ENCODE assay signal across 7 mouse cellular contexts in genomic region chr3:116422795-116423352, GRCm38 (mm10). TPM values are rescaled to one million over a fixed set of nuclear protein-coding genes. Genes with fewer than 3 reads are reported as not detected.
A peak's percentile ranks its signal among the peaks of the same experiment; 100 is the strongest.
DNase-seq lines count a peak whose midpoint lies in the region; ATAC-seq lines count a peak whose summit lies in the region.

No protein-coding gene starts in this region.

- H3K4me1 ChIP-seq in forebrain, embryonic 14.5 days (ENCODE audit: control insufficient read depth, insufficient read depth, low read length), result peaks cover 12% of the 10 kb centered on the region
- H3K4me1 ChIP-seq in hindbrain, embryonic 11.5 days (replicated peaks; ENCODE audit: control insufficient read depth, insufficient read depth, low read length), result no peaks in the 10 kb centered on the region; the same call in 1 of the 2 replicates

- H3K27me3 ChIP-seq in forebrain, embryonic 14.5 days (replicated peaks; ENCODE audit: control insufficient read depth, insufficient read depth, low read length), result no peaks in the 10 kb centered on the region
- H3K27me3 ChIP-seq in hindbrain, embryonic 11.5 days (ENCODE audit: control insufficient read depth, insufficient read depth, low read length), result no peaks in the 10 kb centered on the region

- H3K36me3 ChIP-seq in forebrain, embryonic 14.5 days (ENCODE audit: control insufficient read depth, insufficient read depth, low read length), result peaks cover 4% of the 10 kb centered on the region
- no peaks in the 10 kb centered on the region for H3K36me3 ChIP-seq in hindbrain, embryonic 11.5 days (ENCODE audit: control insufficient read depth, insufficient read depth, low read length)

- peak; percentile 62 for DNase-seq in MN1 (ENCODE audit: low spot score)
- peak; percentile 44 for DNase-seq in c-Kit-positive CD71-positive TER-119-negative erythroid progenitor cells, embryonic 14.5 days (ENCODE audit: low read depth)
- peak; percentile 92 for DNase-seq in forebrain, embryonic 14.5 days (ENCODE audit: low spot score)
- DNase-seq in hindbrain, embryonic 11.5 days (ENCODE audit: low spot score), result peak; percentile 81
- peak; percentile 43 to 54 for DNase-seq in left cerebral cortex, postnatal 14 days (ENCODE audit: low spot score in 2 of 2)
- DNase-seq in right cerebral cortex, postnatal 25 days, result peak; percentile 27

- intact Hi-C loops in left cerebral cortex, postnatal 14 days (cut with DNase I), result loop anchor here (5.0 kb wide), 2 partner anchors 69 to 81 kb away; no protein-coding TSS in a partner anchor

- WGBS in forebrain, embryonic 14.5 days, result 0% methylated on average over 23 of the region's 23 CpGs
- WGBS in hindbrain, embryonic 11.5 days, result 0% methylated on average over 23 of the region's 23 CpGs

- H3K4me2 ChIP-seq in forebrain, embryonic 14.5 days (ENCODE audit: low read length), result peak overlapping the region; percentile 92
- peak overlapping the region; percentile 90 for H3K4me2 ChIP-seq in hindbrain, embryonic 11.5 days (replicated peaks; ENCODE audit: low read depth, low read length)

- H3K9ac ChIP-seq in forebrain, embryonic 14.5 days (ENCODE audit: low read length), result peak overlapping the region; percentile 91
- peak overlapping the region; percentile 84 for H3K9ac ChIP-seq in hindbrain, embryonic 11.5 days (ENCODE audit: low read depth, low read length)

- peak overlapping the region; percentile 97 for H3K4me3 ChIP-seq in forebrain, embryonic 14.5 days (ENCODE audit: low read depth, low read length)
- peak overlapping the region; percentile 82 for H3K4me3 ChIP-seq in hindbrain, embryonic 11.5 days (ENCODE audit: low read depth, low read length)

- peak overlapping the region; percentile 86 for H3K27ac ChIP-seq in forebrain, embryonic 14.5 days (ENCODE audit: low read depth, low read length)
- H3K27ac ChIP-seq in hindbrain, embryonic 11.5 days (ENCODE audit: low read depth, low read length), result peak overlapping the region; percentile 90

- peak; percentile 18; the same call in 1 of the 2 replicates for ATAC-seq in forebrain, embryonic 14.5 days
- ATAC-seq in hindbrain, embryonic 11.5 days (ENCODE audit: low FRiP score), result peak; percentile 33
- ATAC-seq in megakaryocyte progenitor cell, adult 5-6 weeks (replicated peaks; ENCODE audit: poor library complexity), result peak; percentile 47

- no peaks in the 10 kb centered on the region for H3K9me3 ChIP-seq in forebrain, embryonic 14.5 days (replicated peaks; ENCODE audit: control insufficient read depth, low read length)
- H3K9me3 ChIP-seq in hindbrain, embryonic 11.5 days (ENCODE audit: control insufficient read depth, low read length), result no peaks in the 10 kb centered on the region

RNA-seq across cellular contexts. Expression of gene Cdc14a, which starts 1.0 kb away (rescaled TPM):
- 7.4 and 7.7 TPM in 2 replicates for polyA plus RNA-seq in forebrain, embryonic 14.5 days (2014; fragmentation: Nextera tagmentation; extraction: Ambion mirVana)
- 14.1 and 17.2 TPM in 2 replicates for polyA plus RNA-seq in hindbrain, embryonic 11.5 days (2014; fragmentation: Nextera tagmentation; extraction: Ambion mirVana)
- total RNA-seq in left cerebral cortex, postnatal 14 days (2021), result 1 to 10 TPM; 3.4 to 4.4 TPM
- 26.7 and 28.5 TPM in 2 replicates for total RNA-seq in megakaryocyte progenitor cell, adult 5-6 weeks (2015)
- 25.9 and 30.7 TPM in 2 replicates for total RNA-seq in megakaryocyte progenitor cell, adult 5-6 weeks (2017)

Comparison
In these comparisons a context has a peak if more than half of its experiments do, and no peak if none do; other contexts are left out.
1. Peak in every context shown above with its lines: DNase-seq, ATAC-seq, H3K4me3 ChIP-seq and H3K27ac ChIP-seq.
2. DNase-seq: peak in every context shown above with its lines; median percentile 92 in forebrain, embryonic 14.5 days; 81 in hindbrain, embryonic 11.5 days; 62 in MN1; 48 in left cerebral cortex, postnatal 14 days; 44 in c-Kit-positive CD71-positive TER-119-negative erythroid progenitor cells, embryonic 14.5 days; 27 in right cerebral cortex, postnatal 25 days.
3. RNA of gene Cdc14a, which starts 1.0 kb away (total RNA-seq): 25.9 to 30.7 TPM in megakaryocyte progenitor cell, adult 5-6 weeks; 3.4 to 4.4 TPM in left cerebral cortex, postnatal 14 days; every median in the first group is over 4 times any median in the second.